Mouse (Mus musculus) heart, postnatal 25 days (tissue): ENCODE data around the gene Crym. TPM values are rescaled to one million over a fixed set of nuclear protein-coding genes. Genes with fewer than 3 reads are reported as not detected.

Experiments used
- DNase-seq: peaks from one replicate; pipeline ENCODE4 v3.0.0; 2022; ENCODE audit warnings: low spot score
- intact Hi-C: fragments of 180-260 bp; cut with DNase I; formaldehyde crosslinking; loops from one replicate; pipeline ENCODE4 v1.15.1; 2025
- total RNA-seq, 2 experiments: library from RNA; stranded (reverse); gene quantifications; 2 replicates each; pipeline ENCODE4 v1.2.3; 2021

Gene Crym
- total RNA-seq, 2 experiments from 2014 or later = 0.36 to 0.45 TPM

DNA sequence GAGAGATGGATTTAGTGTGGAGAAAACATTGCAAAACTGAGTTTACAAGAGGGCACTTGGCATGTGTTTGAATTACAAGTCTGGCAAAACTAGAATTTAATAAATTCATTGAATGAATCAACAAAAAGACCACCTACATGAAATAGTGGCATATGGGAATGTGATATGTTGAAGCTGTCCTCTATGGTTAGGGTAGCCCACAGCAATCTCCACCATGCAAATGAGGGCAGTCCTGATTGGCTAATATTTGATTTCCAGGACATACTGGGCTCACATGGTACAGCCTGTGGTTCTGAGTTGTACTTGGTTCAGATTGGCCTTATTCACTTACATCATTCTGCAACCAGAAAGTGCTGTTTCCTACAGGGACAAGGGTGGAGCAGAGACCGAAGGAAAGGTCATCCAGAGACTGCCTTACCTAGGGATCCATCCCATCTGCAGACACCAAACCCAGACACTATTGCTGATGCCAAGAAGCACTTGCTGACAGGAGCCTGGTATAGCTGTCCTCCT, 29.7 kb downstream of the Crym start:
- intact Hi-C loops = no loop called here
- no peak for DNase-seq

DNA sequence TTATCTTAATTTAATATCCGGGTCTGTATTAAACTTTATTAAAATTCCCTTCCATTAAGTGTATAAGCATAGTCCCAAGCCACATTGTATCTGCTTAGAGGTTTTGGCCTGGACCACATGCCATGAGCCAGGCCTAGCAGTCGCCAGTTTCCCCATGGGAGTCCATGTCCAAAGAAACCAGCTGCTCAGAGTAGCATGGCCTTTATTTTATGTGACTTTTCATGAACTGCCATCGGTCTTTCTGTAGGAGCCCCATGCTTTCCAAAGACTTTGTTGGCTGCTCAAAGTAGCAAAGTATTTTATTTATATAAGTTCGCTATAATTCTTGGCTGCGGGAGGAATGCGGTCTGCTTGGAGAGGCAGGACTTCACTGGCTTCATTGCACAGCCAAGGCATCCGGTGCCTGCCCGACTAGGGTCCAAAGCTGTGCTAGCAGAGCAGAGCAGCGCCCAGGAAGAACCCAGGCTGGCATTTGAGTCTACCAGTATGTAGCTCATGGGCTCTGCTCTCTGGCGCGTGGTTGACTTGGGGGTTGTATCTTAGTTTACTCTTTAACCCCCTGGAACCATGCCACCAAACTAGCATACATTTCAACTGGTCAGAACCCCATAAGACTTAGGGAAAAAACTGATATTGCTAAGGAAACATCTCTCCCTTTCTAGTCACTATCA, 38.2 kb downstream of the Crym start:
- no peak for DNase-seq
- intact Hi-C loops = no loop called here

DNA sequence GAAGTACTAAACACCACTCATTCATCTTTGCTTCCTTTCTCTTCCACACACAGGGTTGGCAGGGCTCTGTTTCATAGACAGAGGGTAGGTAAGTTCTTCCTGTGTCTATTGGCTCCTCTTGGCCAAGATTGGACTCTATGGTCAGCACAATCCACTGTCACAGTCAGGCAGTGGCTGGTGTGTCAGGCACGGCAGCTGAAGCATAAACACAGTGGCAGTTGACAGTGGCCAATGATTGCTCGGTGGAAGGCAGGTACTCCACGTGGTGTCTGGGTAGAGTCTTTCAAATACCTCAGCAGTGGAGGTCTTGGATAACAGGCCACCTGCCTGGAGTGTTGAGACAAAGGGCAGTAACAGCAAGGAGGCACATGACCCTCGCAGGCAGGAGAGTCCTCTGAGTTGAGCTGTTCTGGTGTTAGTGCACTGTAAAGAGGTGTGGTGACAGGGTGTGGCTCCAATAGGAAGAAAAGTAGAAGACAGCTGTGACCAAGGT, 43.7 kb downstream of the Crym start:
- no peak for DNase-seq
- intact Hi-C loops = no loop called here

DNA sequence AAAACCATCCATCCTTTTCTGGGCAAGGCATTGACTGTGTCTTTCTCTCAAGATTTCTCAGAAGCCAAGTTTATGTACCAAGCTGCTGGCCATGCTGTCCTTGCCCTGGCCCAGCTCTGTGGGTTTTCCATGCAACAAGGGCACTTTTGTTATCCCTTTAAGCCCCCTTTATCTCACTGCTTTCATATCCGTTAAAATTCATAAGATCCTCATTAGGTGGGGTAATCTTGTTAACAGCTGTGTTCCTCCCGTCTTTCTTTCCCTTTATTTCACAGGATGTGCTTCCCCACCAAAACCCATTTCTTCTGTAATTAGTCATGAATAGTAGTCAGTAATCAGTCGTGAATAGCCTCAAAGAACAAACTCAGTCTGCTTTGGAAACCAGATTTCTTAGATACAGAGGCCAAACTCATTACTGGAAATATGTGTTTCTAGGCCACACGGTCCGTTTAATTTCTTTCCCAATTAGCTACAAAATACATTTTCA, 44.3 kb downstream of the Crym start:
- DNase-seq = no peak
- intact Hi-C loops = no loop called here

DNA sequence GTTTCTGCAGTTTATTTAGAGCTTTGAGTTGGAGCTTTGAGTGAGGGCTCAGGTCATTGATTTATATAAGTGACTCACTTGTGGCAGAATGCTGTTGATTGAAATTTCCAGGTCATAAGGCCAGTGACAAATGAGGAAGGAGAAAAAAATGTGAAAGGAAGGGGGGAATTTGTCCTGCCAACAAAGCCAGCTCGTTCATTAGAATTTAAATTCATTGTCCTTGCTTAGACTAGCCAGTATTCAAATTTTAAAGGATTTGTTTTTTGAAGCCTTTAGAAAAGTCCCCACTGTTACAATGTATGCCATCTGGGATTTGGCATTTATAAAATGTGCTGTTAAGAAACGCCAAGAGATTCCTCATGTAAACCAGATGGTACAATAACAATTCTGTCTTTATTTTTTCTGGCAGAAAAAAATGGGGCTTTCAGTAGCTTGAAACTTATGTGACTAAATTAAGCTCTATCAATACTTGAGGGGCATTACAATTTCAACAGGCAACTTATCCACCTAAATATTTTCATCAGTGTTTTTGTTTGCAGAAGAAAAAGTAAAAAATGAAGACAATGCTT, 45.0 kb downstream of the Crym start:
- intact Hi-C loops = no loop called here
- no peak for DNase-seq

DNA sequence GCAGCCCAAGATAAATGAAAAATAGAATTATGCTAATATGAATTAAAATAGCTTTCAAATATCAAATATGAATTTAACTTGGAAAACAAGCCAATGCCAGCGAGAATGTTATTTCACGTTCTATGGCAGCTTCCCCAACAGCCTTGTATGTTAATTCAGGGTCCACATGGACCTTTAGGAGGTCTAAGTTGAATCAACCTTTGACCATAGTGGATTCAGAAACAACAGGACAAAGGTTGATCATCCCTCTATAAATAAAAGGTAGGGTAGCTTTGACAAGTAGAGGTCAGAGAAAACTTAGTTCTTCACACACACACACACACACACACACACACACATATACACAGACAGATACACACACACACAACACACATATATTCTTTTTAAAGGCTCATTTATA, 51.0 kb downstream of the Crym start:
- DNase-seq = no peak
- intact Hi-C loops = no loop called here

DNA sequence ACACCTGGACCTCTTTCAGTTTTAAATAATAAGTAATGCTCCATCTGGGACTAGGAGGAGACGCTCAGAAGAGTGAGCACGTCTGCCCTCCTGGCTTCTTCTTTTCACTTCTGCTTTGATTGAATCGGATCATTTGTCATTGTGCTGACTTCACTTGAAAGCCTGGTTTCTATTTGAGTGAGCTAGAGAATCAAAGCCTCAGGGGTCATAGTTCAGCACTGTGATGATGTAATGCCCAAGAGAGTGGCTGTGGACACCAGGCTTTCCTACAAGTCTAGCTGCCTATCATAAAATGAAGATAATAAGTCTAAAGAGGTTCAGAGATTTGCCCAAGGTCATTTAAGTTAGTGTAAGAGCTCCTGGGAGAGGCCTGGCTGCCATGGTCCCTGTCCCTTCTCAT, 51.7 kb downstream of the Crym start:
- intact Hi-C loops = no loop called here
- no peak for DNase-seq

DNA sequence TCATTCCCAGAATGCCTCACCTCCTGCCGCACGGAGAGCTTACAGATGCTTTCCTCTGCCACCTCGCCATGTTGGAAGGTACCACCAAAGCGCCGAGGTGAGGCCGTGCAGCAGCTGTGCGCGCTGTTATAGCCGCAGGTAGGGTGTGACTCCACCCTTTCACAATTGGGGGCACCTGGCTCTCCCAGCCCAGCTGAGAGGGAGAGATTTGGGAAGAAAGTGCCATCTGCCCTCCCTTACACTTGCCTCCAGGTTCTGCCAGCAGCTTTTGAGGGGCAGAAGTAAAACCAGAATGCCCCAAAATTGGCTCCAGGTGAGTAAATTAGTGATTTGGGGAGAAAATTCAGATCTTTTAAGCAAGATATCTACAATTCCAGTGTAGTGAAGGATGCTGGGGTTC, 56.7 kb downstream of the Crym start, which contains the start of gene Zp2:
TSS of gene Zp2 (minus strand) at position 101 of the 400 bp plus-strand sequence.
- no peak for DNase-seq
- intact Hi-C loops = no loop called here

DNA sequence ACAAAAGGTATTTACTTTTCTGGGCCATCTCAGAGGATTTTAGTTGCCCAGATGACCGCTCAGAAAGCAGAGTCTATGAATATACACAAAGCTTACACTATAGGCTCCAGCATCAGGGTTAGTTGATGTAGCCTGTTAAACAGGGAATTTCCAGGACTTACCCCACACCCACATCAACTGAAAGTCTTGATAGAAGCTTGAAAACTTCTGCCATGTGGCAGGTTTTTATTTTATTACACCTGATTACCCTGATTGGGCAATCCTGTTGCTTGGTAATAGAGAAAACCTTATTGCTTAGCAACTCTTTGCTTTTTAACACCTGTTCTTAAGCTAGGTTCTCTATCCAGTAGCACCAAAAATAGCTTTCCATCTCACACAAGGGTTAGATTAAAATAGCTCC, 59.2 kb downstream of the Crym start:
- intact Hi-C loops = no loop called here
- DNase-seq = no peak

Other genes with a start within 250 kb of the Crym start
- gene Dnah3, start 106.8 kb downstream of the Crym start, total RNA-seq = not detected
- 10 to 100 TPM; 19.5 to 23.2 TPM for gene Tmem159, start 99.8 kb downstream of the Crym start, total RNA-seq
- under 1 TPM; 0.34 to 0.49 TPM for gene Zp2, start 56.8 kb downstream of the Crym start, total RNA-seq
- gene Anks4b, start 28.3 kb downstream of the Crym start, total RNA-seq = under 1 TPM in 1 of 2 experiments, not detected in 1; 0.16 TPM
- not detected for gene Abca14, start 1.9 kb upstream of the Crym start, total RNA-seq
- not detected for gene Abca15, start 126.6 kb upstream of the Crym start, total RNA-seq
- not detected for gene Abca16, start 207.5 kb upstream of the Crym start, total RNA-seq